Mouse (Mus musculus): ENCODE measurements around the gene Proca1.

- TF ChIP-seq CTCF (IDR thresholded peaks at IDR 0.05; ENCODE audit: low read depth), result peak; percentile 61
- TF ChIP-seq EP300 (optimal IDR thresholded peaks at IDR 0.05), result peak; percentile 97
Measured at GRCm38 (mm10) chr11:78182961-78183844, 10.0 kb upstream of the Proca1 start, which contains the start of gene Rpl23a.

Data from stomach, postnatal 0 days (tissue).